Mouse (Mus musculus): ENCODE results near the gene Trhr2.

DNA sequence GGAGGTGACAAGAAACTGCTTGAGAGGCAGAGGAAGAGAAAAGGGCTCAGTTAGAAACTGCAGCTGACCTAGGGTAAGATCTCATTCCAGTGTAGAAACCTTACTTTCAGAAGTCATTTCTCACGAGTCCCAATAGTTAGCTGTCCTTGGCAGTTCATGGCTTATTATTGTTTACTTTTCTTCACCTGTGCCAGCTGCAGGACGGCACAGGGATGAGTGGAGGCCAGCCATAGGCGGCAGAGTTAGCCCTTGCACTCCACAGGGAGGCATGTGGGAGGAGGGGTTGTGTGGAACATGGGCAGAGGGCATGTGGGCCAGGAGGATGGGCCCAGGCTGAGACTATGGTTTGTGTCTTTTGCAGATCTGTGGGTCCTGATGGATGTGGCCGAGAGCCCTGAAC, 22.5 kb upstream of the Trhr2 start:
- TF ChIP-seq POLR2A (IDR thresholded peaks at IDR 0.05; ENCODE audit: insufficient read depth, low read depth, low read length): no peak
- TF ChIP-seq CTCF (IDR thresholded peaks at IDR 0.05): no peak
